Mouse (Mus musculus) neutrophil, adult 5-6 weeks (primary cell): ENCODE results near the gene Hoxc4. TPM values are rescaled to one million over a fixed set of nuclear protein-coding genes. Genes with fewer than 3 reads are reported as not detected.

Experiments
- ATAC-seq: fragments of 151-379, 151-347 bp; 2 replicates; pipeline ENCODE4 v1.8.0; 2017; ENCODE audit warnings: mild to moderate bottlenecking, moderate TSS enrichment; ENCODE audit not compliant: insufficient number of reproducible peaks, poor library complexity, low FRiP score, severe bottlenecking; ENCODE audit errors: extremely low read depth
- total RNA-seq: library from RNA; stranded (forward); fragments of 200-1000 nt; gene quantifications from 2 replicates; pipeline ENCODE4 v1.2.3, GENCODE M21; 2017

Gene Hoxc4
- total RNA-seq, 1 experiment from 2014 or later = not detected

DNA sequence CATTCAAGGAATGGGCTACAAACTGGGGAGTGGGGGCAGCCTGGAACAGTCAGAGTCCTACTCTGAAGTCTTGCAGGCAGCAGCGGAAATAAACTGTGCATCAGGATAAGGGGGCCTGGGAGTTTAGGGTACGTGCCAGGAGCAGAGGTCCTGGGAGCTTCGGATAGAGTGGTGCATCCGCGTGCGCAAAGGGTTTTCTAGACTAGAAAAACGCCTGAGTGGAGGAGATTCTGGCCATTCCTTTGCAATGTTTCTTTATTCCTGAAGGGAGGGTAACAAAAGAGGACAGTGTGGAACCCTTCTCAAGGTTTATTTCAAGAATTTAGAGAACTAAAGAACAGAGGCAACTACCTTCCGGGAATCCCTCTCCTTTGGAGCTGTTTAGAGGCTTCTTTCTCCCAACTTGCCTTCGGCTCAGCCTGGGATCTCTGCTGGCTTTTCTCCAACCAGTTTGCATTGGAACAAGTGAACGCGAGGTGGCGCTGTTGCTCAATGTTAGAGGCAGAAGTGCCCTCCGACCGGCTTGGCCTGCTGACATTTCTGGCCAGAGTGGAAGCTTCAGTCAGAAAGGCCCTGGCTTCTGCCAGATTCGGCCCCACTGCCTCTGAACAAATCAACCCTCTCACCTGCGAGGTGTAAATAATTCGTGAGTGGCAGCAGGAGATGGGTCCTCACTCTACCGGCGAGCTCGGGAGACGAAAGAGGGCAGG, 31.5 kb upstream of the Hoxc4 start:
- ATAC-seq = peak; percentile 55; the same call in 1 of the 2 replicates

DNA sequence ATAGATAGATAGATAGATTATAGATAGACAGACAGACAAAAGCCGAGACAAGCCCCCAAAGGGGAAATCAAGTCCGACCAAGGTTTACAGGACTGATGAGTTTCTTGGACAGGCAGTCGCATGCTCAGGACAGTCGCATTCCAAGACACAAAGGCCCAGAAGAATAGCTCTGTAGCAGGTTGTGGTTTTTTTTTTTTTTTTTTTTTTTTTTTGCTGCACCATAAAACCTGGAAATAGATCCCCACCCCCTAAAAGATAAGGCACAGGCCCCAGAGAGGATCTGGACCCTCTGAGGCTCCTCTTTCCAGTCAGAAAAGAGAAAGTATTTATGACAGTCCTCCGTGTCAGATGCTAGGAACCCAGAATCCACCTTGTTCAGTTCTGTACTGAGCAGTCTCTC, 30.7 kb upstream of the Hoxc4 start:
- ATAC-seq = no peak

DNA sequence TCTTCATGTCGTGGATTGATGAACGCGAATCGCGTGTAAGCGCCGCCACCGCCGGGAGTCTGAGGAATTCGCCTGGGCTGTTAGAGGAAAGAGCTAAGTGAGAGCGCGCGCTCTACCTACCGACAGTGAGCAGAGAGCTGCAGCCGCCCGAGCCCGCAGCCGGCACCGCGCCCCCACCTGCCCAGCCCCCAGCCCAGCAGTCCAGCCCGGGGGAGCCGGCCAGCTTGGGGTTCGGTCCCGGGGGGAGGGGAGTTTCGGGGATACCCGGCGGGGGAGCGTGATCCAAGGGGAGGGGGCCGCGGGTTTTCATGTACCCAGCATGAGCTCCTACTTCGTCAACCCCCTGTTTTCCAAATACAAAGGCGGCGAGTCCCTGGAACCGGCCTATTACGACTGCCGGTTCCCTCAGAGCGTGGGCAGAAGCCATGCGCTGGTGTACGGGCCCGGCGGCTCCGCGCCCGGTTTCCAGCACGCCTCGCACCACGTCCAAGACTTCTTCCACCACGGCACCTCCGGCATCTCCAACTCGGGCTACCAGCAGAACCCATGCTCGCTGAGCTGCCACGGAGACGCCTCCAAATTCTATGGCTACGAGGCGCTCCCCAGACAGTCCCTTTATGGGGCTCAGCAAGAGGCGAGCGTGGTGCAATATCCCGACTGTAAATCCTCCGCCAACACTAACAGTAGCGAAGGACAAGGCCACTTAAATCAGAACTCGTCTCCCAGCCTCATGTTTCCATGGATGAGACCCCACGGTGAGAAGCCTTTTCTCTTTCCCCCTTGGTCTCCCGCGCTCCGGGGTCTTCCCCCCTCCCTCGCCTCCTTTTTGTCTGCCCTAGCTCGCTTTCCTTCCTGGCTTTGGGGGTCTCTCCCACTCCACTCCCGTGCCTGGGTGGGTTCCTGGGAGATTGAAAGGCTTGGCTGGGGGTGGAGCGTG, 28.0 kb upstream of the Hoxc4 start, which contains the start of gene Hoxc8:
Gene Hoxc8 (plus strand): TSS at position 147 of the 937 bp plus-strand sequence.
- ATAC-seq = no peak

DNA sequence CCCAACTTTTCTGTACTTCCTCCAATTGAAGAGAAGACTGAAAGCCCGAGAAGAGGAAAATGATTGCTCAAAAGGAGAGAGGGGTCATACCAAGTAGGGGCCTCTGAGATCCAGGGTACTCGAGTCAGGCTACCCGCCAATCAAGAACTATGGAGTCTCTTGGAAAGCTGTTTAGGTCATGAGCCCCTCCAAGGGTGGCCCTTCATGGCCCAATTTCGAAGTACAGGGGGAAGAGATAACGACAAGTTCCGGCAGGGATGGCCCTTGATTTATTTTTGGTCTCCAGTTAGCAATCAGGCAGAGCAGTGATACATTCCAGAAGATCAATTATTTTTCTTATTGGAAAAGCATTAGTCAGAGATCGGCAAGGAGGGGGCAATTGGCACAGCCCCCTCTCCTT, 27.0 kb upstream of the Hoxc4 start:
- no peak for ATAC-seq

DNA sequence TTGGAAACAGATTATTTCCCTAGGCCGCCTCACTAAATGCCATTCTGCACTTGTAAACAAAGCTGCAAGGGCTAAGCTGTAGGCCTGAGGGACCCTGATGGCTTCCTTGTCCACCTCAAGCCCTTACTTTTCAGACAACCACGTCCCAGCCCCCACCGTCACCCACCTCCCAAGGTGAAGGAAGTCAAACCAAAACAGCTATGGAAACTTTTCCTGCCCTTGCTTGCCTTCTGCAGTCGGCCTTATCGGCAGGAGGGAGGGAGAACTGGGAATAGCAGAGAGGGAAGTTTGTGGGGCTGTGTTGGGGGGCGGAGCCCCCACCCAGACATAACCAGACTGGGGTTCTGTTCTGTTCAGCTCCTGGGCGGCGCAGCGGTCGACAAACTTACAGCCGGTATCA, 26.5 kb upstream of the Hoxc4 start:
- no peak for ATAC-seq

DNA sequence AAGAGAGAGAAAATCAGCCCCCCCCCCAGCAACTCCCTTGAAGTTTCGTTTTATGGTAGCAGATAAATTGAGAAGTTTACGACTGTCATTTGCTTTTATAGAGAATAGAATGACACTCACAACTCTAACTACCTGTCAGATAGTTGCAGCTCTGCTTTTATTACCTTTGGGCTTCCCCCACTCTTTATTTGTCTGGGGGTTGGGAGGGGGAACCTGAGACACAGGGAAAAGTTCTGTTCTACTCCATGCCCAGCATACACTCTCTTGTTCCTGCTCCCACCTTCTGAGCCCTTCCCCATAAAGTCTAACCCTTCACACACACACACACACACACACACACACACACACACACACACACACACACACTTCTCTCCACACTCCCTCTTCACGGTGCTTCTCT, 25.9 kb upstream of the Hoxc4 start:
- no peak for ATAC-seq

DNA sequence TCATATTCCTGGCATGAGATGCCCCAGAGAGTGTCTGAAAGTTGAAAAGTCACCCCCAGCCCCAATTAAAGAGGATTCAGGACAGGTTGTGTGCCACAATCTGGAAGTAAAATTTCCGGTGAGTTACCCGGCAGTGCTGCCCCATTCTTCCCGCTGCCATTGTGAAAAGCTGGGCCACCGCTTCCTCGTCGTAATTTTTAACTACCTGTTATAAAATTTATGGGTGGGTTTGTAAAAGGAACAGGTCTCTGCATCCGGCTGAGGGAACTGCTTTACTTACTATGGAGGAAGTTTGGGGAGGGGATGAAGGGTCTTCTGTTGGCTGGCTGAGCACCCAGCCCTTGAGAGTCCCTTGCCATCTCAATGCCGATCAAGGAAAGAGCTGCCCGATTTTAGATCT, 22.2 kb upstream of the Hoxc4 start:
- ATAC-seq = no peak

DNA sequence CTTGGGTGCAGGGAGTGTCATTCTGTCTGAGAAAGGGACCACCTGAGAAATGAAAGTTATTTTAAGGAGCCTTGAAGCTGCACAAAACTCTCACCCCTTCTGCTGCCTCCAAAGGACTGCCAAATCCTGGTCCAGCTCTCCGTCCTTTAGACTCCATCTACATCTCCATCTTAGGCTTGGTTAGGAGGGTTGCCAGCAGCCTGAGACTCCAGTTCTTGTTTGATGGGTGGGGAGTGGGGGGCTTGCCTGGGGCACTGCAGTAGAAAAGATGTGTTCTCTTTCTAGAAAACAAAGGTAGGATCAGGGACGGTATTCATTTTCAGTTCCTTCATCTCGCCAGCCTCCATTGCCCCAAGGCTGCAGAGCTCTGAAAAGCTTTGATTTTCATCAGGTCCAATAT, 21.3 kb upstream of the Hoxc4 start:
- no peak for ATAC-seq

DNA sequence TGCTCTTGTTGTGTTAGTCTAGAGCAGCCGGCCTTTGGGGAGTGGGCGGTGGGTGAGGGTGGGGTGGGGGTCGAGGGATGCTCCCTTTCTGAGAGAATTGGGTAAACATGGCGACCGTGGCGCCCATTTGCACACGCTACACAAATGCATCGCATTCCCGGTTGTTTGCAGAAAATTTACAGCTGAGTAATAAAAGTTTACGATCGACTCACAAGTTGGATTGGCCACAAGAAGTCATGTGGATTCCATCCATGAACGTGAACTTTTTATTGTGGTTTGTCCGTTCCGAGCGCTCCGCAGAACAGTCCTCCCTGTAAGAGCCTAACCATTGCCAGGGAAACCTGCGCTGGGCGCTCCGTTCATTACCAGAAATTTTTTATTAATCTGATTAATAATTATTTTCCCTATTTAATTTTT, 20.8 kb upstream of the Hoxc4 start, which contains the start of gene Hoxc6:
Gene Hoxc6 (plus strand): TSS at position 319 of the 417 bp plus-strand sequence.
- ATAC-seq = no peak

DNA sequence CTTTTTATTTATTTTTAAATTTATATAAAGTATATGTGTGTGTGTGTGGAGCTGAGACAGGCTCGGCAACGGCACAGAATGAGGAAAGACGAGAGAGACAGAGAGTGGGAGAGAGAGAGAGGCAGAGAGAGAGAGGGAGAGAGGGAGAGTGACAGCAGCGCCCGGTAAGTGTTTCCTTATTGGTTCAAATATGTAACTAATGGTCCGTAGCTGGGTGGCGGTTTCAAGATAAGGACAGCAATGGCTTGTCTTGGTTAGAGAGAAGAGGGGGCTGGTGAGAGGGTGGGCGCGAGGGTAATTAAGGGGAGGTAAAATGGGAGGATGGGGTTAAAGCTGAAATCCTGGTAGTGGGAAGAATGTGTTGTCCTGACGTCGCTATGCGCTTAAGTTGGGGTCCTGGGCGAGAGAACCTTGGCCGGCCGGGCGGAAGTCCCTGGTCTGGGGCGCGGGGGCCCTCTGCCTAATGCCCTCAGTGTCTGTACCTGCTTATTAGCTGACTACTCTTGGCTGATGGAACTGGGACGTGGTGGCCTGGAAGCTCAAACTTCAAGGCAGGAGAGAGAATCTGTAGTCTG, 20.0 kb upstream of the Hoxc4 start:
- no peak for ATAC-seq

DNA sequence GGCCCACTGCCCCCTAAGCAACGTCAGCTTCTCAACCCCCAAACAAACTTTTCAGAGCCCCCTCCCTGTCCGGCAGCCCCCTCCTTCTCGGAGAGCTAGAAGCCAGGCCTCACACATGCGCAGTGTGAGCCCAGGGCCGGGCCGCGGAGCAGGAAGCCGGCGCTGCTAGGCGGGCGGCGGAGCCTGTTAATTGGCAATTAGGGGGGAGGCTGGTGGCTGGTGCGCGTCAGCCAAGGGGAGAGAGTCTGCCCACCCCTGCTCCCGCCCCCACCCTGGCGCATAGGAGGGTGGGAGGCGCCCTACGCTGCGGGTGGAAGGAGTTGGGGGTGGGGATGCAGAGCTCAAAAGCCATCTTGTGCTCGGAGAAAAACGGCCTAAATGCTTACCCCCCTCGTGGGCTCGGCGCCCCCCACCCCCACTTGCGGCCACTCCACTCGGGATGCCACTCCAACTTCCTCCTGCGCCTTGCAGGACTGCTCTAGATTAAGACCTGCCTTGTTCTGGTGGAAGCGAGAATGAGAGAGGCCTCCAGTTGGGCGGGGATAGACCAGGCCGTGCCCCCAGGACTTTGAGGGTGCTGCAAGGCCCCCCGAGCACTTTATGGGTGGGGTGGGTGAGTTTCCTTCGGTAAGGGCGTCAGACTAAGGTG, 19.4 kb upstream of the Hoxc4 start:
- no peak for ATAC-seq

DNA sequence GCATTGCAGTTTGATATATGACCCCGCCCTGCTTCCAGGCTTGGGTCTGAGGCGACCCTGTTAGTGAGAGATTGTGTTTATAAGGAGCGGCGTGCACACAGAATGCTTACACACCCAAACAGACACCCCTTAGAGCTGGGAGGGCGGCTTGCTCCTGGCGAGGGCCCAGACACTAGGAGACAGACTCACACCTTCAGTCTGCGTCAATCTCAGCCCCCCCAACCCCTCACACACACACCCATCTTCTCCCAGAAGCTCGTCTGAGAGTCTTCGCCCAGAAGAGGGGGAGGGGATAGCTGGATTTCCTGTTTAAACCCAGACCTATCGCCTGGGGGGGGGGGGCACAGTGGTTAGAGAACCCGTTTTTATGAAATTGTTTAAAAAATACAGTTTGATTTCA, 18.8 kb upstream of the Hoxc4 start:
- no peak for ATAC-seq

DNA sequence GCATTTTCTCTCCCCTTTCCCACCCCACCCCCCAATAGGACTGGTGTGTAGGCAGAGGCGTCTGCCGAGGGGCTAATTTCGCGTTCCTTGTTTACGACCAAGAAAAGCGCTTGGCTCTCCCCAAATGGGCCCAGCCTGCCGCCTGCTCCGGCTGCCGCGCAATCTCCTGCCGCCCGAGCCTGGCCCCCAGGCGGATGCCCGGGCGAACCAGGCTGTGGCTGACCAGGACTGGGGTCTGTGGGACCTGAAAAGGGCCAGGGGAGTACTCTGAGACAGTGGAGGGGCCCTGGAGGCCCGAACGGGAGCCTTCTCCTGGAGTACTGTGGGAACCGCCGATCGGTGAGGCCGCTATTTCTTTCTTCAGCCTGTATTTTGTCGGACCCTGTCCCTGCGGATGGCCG, 18.2 kb upstream of the Hoxc4 start:
- no peak for ATAC-seq

DNA sequence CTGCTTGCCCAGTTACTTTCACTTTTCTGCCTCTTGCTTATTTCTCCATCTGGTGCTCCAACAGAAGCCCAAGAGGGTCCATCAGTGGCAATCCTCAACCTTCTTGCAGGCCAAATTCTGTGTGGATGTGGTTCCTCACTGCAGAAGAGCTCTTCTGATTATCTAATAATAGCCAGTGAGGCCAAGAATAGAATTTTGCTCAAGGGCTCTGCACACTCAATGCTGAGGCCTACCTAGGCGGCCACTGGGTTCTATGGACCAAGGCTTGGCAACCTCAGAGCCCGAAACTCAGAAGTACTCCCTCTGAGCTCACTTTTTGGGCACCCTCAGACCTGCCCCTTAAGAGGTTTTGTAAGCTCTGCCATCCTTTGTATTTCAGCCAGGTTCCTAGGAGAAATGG, 17.4 kb upstream of the Hoxc4 start:
- no peak for ATAC-seq

DNA sequence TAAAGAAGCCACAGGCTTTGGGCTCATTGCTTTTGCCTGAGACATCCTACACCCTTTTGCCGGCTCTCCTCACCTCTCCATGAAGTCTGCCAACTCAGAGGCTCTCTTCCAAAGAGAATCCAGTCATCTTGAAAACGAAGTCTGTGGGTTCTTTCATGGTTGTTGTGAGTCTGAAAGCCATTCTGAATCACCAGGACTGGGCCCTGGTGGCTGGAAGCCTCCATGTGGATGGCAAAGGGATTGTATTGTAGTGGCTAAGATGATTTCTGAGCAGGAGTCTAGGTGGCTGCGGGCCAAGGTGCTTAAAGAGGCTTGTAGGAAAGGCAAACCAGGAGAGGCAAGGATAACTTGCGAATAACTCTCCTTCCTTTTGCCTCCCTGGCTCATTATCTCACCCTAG, 16.6 kb upstream of the Hoxc4 start:
- no peak for ATAC-seq

DNA sequence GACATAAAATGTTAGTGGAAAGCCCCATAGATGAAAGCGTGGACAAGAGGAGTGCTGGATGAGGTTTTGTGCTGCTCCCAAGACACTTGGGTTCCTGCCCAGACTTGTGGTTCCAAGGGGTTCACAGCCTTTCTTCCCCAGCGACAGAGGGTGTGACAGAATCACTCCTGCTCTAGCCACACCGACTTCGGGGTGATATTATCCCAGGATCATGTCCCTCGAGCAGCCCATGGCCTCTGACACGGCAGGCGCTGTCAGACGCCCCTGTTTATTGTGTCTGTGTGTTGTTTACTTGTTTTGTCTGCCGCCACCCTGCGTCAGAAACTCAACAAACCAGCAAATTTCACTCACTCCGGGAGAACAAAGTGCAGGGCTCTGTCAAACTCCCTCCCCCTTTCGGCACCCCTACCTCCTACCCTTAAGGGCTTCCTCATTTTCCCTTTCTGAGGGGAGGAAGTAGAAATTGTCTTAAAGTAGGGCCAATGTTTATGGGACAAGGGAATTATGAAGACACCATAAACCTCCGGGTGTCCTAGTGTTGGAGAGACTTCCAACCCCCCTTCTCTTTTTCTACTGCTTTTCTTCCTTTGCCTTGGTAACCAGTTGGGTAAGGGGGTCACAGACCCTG, 15.8 kb upstream of the Hoxc4 start:
- ATAC-seq = no peak

DNA sequence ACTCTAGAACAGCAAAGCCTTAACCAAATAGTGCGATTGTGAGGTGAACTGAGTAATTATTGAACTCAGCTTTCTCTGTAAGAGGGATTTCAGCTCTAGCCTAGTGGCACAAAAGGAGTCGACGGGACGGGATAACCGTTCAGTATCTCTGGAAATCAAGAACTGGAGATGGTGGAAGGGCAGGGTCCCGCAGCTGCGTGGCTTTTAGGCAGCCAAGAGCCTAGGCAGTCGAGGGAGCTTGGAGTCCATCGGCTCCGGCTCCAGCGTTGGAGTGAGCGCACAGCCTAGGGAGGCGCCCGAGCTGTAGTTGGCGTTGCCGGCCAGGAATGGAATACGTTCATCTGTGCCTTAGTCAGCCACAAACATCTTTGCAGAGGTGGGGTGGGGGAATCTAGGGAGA, 13.4 kb upstream of the Hoxc4 start:
- ATAC-seq = no peak

DNA sequence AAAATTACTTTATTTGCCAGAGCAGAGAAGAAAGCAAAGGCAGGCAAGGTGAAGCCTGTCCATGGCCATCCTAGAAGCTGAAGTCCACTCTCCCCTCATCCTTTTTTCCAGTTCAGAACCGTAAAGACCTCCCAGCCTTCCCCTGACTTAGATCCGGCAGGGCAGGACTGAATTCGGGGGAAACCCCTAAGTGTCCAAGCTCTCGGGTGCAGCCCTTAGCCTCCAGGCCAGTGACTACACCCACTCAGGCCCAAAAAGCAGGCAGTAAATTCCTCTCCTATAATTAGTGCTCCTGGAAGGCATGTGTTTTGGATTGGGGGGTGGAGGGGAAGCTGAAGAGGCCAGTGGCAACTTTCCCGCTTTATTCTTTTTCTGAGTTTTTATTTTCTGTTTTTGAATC, 12.9 kb upstream of the Hoxc4 start:
- no peak for ATAC-seq

DNA sequence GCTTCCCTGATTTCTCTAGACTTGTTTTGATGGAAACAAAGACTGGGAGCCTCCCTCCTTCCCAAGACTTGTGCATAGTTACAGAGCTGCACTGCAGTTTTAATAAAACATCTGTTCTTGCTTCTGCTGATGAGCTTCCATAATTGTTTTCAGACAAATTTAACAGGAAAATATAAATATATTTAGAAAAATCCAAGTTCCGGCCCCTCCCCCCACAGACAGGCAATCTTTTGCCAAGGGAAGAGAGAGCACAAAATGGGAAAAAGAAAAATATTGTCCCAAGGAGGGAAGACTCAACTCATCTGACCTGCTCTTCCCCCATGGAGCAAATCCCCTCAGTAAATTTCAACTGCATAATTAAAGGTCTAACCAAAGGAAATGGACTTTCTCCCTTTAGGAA, 12.4 kb upstream of the Hoxc4 start:
- ATAC-seq = no peak
